Mouse (Mus musculus): ENCODE results near the gene Gpr132. TPM values are rescaled to one million over a fixed set of nuclear protein-coding genes. Genes with fewer than 3 reads are reported as not detected.

Gpr132 gene
- polyA plus RNA-seq, 1 experiment from 2014 or later, result 0.26 TPM

DNA sequence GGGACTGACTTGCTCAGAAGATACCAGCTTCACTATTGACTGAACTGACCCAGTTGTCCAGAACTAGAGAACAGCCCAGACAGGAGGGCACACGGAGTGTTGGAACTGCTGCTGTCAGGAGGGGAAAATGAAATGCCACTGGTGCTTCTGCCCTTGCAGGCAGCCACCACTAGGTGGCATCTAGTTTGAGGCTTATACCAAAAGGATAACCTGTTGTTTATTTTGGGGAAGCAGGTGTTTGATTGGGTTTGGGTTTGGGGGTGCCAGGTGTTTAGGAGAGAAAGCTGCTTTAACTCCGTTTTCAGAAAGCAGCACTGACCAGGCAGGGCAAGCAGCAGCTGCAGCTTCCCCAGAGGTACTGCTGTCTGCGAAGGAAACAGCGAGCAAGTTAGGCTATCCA is 51.7 kb downstream of the Gpr132 start:
- peaks cover 66% of the 10 kb centered on the region for H3K36me3 ChIP-seq (replicated peaks)
- WGBS (ENCODE audit: insufficient replicate concordance), result 51% methylated on average over 4 of the region's 4 CpGs
- H3K27me3 ChIP-seq, result peaks cover 5% of the 10 kb centered on the region; the same call in 1 of the 2 replicates
- H3K27ac ChIP-seq (replicated peaks), result no peak overlapping the region
- ATAC-seq (ENCODE audit: insufficient read depth), result no peak
- H3K9me3 ChIP-seq (replicated peaks), result no peaks in the 10 kb centered on the region
- no peak overlapping the region for H3K9ac ChIP-seq
- no peak overlapping the region for H3K4me2 ChIP-seq
- H3K4me1 ChIP-seq (replicated peaks), result peaks cover 12% of the 10 kb centered on the region
- H3K4me3 ChIP-seq (replicated peaks), result no peak overlapping the region

DNA sequence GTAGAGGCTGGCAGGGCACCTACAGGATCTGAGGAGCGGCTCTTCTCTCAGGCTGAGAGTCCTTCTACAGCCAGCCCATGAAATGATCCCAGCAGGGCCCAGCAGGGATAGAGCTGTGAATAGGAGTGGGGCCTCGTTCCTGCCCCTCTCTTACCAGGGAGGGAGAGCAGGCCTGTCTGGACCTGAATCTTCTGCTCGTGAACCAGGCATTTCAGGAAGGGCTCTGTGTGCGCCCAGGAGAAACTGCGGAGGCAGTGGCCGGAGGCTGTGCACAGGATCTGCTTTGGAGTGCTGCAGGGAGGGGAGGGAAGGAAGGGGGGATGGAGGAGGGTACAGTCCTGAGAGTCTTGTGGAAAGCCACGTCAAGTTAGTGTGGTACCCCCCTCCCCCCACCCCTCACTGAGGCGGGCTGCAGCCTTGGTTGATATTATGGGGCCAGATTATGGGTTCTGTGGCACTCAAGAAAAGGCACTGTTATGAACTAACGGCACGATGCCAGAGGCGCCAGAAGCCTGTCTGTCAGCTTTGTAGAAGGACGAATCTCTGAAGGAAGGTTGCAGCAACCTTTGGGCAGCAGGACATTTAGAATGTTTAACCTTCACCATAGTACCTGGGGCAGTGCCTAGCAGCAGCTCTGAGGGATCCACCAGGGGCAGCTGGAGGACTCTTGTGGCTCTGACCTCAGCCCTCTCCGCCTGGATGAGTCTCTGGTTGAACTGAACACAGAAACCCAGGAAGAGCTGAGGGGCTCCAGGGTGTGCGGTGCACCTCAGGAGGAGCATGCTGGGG is 53.2 kb downstream of the Gpr132 start:
- peaks cover 9% of the 10 kb centered on the region for H3K4me1 ChIP-seq (replicated peaks)
- 78% methylated on average over 14 of the region's 14 CpGs for WGBS (ENCODE audit: insufficient replicate concordance)

GRCm38 (mm10) chr12:112813370-112813769 is 54.7 kb downstream of the Gpr132 start:
- Histone ChIP-seq H3K27me3 (peaks cover 35% of the 10 kb centered on the region), H3K4me3 (replicated peaks) (no peak overlapping the region), H3K4me1 (replicated peaks) (peaks cover 18% of the 10 kb centered on the region), H3K36me3 (replicated peaks) (peaks cover 38% of the 10 kb centered on the region), H3K9me3 (replicated peaks) (no peaks in the 10 kb centered on the region), H3K27ac (replicated peaks) (no peak overlapping the region), H3K9ac (no peak overlapping the region), H3K4me2 (no peak overlapping the region)
- WGBS (ENCODE audit: insufficient replicate concordance), result 83% methylated on average over 7 of the region's 7 CpGs
- ATAC-seq (ENCODE audit: insufficient read depth), result no peak

More for the DNA sequence above, 53.2 kb downstream of the Gpr132 start:
- no peak for ATAC-seq (ENCODE audit: insufficient read depth)
- H3K27me3 ChIP-seq, result peaks cover 20% of the 10 kb centered on the region
- no peak overlapping the region for H3K4me3 ChIP-seq (replicated peaks)
- no peak overlapping the region for H3K4me2 ChIP-seq
- H3K36me3 ChIP-seq (replicated peaks), result peaks cover 53% of the 10 kb centered on the region
- H3K27ac ChIP-seq (replicated peaks), result no peak overlapping the region
- H3K9ac ChIP-seq, result no peak overlapping the region
- H3K9me3 ChIP-seq (replicated peaks), result no peaks in the 10 kb centered on the region

DNA sequence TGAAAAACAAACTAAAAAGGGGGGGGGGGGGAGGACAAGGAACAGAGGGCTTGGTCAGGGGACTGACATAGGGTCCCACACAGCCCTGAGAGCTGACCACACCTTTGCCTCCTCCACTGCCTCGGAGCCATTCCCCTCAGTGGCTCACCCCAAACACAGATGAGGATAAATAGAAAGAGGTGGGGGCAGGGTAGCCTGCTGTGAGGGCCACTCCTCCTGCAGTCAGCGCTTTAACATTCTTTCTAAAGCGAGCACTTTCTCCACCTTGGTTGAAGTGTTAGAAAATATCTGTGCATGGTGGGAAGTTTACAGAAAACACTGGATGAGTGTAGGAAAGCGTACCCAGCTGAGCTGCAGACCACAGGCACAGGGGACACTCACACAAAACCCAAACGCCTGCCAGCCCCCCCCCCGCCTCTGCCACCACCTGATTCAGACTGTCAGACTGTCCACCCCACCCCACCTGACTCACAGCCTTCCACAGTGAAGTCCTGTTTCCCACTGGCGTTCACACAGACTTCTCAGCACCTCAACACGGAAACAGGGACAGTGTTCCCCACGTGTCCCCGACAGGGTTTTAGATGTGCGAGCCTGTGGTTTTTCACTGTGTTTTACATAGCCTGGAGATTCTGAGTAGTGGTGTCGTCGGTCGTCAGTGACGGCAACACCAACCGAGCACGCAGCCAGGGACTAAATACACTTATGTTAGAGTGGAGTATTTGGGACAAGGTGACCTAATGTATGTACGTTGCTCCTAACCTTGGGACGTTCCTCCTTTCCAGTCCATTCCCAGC is 57.7 kb downstream of the Gpr132 start:
- Histone ChIP-seq H3K9ac (no peak overlapping the region), H3K9me3 (replicated peaks) (no peaks in the 10 kb centered on the region), H3K27ac (replicated peaks) (no peak overlapping the region), H3K36me3 (replicated peaks) (peaks cover 8% of the 10 kb centered on the region; the same call in 1 of the 2 replicates), H3K27me3 (peaks cover 64% of the 10 kb centered on the region), H3K4me3 (replicated peaks) (no peak overlapping the region), H3K4me1 (replicated peaks) (peaks cover 20% of the 10 kb centered on the region), H3K4me2 (no peak overlapping the region)
- ATAC-seq (ENCODE audit: insufficient read depth), result no peak
- 53% methylated on average over 19 of the region's 19 CpGs for WGBS (ENCODE audit: insufficient replicate concordance)

DNA sequence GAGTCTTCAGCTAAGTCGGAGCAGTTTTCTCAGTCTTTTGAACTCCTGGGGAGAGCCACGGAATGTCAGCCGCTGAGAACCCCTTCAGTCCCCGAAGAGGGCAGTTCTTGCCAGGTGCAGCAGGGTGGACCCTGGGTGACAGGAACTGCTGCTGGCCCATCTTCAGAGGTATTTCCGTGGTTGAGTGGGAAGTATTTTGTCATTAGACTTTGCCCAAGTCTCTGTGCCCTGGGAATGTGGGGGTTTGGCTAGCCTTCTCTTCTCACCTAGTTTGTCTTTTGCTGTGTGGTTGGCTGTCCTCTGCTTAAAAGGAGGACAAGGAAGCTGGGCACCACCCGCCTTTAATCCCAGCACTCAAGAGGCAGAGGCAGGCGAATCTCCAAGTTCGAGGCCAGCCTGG is 58.4 kb downstream of the Gpr132 start:
- WGBS (ENCODE audit: insufficient replicate concordance), result 9% methylated on average over 8 of the region's 8 CpGs

DNA sequence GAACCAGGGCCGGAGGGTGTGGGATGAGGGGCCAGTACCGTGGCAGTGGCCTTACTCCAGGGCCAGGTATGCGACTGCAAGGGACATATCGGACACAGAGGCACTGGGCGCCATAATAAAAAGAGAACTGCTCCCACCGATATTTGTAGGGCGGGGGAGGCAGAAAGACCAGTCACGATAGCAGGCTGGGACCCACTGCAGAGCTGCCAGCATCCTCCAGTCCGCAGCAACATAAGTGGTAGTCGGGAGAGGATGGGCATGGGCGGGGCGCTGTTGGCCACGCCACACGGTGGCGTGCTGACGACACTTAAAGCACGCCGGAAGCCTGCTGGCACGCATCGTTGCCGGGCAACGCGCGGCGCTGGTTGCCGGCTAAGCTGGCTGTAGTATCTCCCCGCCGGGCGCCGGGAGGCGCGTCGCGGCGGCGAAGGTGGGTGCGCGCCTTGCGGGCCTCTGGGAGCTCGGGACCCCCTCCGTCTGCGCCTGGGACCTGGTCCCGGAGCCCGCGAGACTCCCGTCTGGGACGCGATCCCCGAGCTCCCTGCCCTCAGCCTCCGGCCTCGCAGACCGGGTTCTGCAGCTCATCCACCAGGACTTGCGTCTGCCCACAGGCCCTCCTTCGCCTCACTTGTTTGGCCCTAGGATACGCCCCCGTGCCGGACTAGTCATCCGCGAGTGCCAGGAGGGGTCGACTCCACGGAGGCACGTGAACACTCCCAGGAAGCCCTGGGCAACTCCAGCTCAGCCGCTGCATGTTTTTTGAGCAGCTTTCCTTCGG is 59.3 kb downstream of the Gpr132 start, which contains the start of gene Clba1:
Gene Clba1 (plus strand): TSS at position 351 of the 778 bp plus-strand sequence.
- 2% methylated on average over 64 of the region's 64 CpGs for WGBS (ENCODE audit: insufficient replicate concordance)
- H3K36me3 ChIP-seq (replicated peaks), result no peaks in the 10 kb centered on the region
- peak within 1 kb of the TSS; percentile 7; the same call in 1 of the 2 replicates for H3K9ac ChIP-seq
- H3K27ac ChIP-seq (replicated peaks), result no peak within 1 kb of the TSS
- H3K4me1 ChIP-seq (replicated peaks), result peaks cover 20% of the 10 kb centered on the region
- no peaks in the 10 kb centered on the region for H3K9me3 ChIP-seq (replicated peaks)
- H3K27me3 ChIP-seq, result peaks cover 79% of the 10 kb centered on the region
- peak within 1 kb of the TSS; percentile 62 for H3K4me3 ChIP-seq (replicated peaks)
- ATAC-seq (ENCODE audit: insufficient read depth), result peak; percentile 76
- H3K4me2 ChIP-seq, result peak within 1 kb of the TSS; percentile 84

More for the DNA sequence above, 58.4 kb downstream of the Gpr132 start:
- peaks cover 70% of the 10 kb centered on the region for H3K27me3 ChIP-seq
- H3K36me3 ChIP-seq (replicated peaks), result 0 out of 2 replicates have a peak, but pooled peaks cover 1% of the 10 kb centered on the region
- H3K9ac ChIP-seq, result peak overlapping the region; percentile 7; the same call in 1 of the 2 replicates
- H3K9me3 ChIP-seq (replicated peaks), result no peaks in the 10 kb centered on the region
- H3K4me2 ChIP-seq, result peak overlapping the region; percentile 84
- H3K4me3 ChIP-seq (replicated peaks), result peak overlapping the region; percentile 62
- H3K27ac ChIP-seq (replicated peaks), result no peak overlapping the region
- H3K4me1 ChIP-seq (replicated peaks), result peaks cover 20% of the 10 kb centered on the region
- no peak for ATAC-seq (ENCODE audit: insufficient read depth)

DNA sequence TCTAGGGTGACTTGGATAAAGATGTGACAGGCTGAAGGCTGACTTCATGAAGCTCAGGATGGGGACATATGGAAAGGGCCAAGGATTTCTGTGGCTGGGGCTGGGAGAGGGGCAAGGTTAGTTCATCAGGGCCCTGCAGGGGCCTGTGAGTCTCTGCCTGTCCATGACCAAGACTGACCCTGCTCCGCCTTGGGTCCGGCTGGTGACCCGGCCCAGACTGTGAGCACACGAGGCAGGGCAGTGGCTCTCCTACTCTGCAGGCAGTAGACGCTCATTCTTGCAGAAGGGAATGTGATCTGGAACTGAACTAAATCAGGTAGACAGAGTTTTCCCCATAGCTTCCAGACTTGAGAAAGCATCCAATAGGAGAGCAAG is 59.8 kb downstream of the Gpr132 start:
- WGBS (ENCODE audit: insufficient replicate concordance), result 76% methylated on average over 5 of the region's 5 CpGs
- Histone ChIP-seq H3K36me3 (replicated peaks) (no peaks in the 10 kb centered on the region), H3K4me3 (replicated peaks) (peak overlapping the region; percentile 62), H3K9ac (no peak overlapping the region), H3K9me3 (replicated peaks) (no peaks in the 10 kb centered on the region), H3K27ac (replicated peaks) (no peak overlapping the region), H3K4me2 (peak overlapping the region; percentile 84), H3K27me3 (peaks cover 85% of the 10 kb centered on the region), H3K4me1 (replicated peaks) (peaks cover 20% of the 10 kb centered on the region)
- ATAC-seq (ENCODE audit: insufficient read depth), result peak; percentile 3; the same call in 1 of the 2 replicates

GRCm38 (mm10) chr12:112807796-112808195 is 60.2 kb downstream of the Gpr132 start:
- no peaks in the 10 kb centered on the region for H3K9me3 ChIP-seq (replicated peaks)
- no peaks in the 10 kb centered on the region for H3K36me3 ChIP-seq (replicated peaks)
- peaks cover 20% of the 10 kb centered on the region for H3K4me1 ChIP-seq (replicated peaks)
- H3K4me2 ChIP-seq, result no peak overlapping the region
- ATAC-seq (ENCODE audit: insufficient read depth), result no peak
- no peak overlapping the region for H3K4me3 ChIP-seq (replicated peaks)
- no peak overlapping the region for H3K9ac ChIP-seq
- WGBS (ENCODE audit: insufficient replicate concordance), result 54% methylated on average over 4 of the region's 4 CpGs
- H3K27me3 ChIP-seq, result peaks cover 89% of the 10 kb centered on the region
- no peak overlapping the region for H3K27ac ChIP-seq (replicated peaks)

GRCm38 (mm10) chr12:112806044-112806443 is 62.0 kb downstream of the Gpr132 start:
- no peak overlapping the region for H3K27ac ChIP-seq (replicated peaks)
- H3K4me1 ChIP-seq (replicated peaks), result peaks cover 28% of the 10 kb centered on the region
- H3K36me3 ChIP-seq (replicated peaks), result no peaks in the 10 kb centered on the region
- peaks cover 98% of the 10 kb centered on the region for H3K27me3 ChIP-seq
- no peak for ATAC-seq (ENCODE audit: insufficient read depth)
- 43% methylated on average over 6 of the region's 6 CpGs for WGBS (ENCODE audit: insufficient replicate concordance)
- H3K9ac ChIP-seq, result no peak overlapping the region
- H3K4me3 ChIP-seq (replicated peaks), result no peak overlapping the region
- no peaks in the 10 kb centered on the region for H3K9me3 ChIP-seq (replicated peaks)
- H3K4me2 ChIP-seq, result no peak overlapping the region

GRCm38 (mm10) chr12:112804046-112804445 is 64.0 kb downstream of the Gpr132 start:
- Histone ChIP-seq H3K9me3 (replicated peaks) (no peaks in the 10 kb centered on the region), H3K27ac (replicated peaks) (no peak overlapping the region), H3K4me1 (replicated peaks) (peaks cover 17% of the 10 kb centered on the region), H3K27me3 (peaks cover 95% of the 10 kb centered on the region), H3K9ac (no peak overlapping the region), H3K36me3 (replicated peaks) (no peaks in the 10 kb centered on the region), H3K4me3 (replicated peaks) (no peak overlapping the region), H3K4me2 (no peak overlapping the region)
- WGBS (ENCODE audit: insufficient replicate concordance), result 56% methylated on average over 13 of the region's 13 CpGs
- no peak for ATAC-seq (ENCODE audit: insufficient read depth)

Measured in liver, embryonic 15.5 days (tissue).